Mouse (Mus musculus) thymus, postnatal 10 days (tissue): ENCODE measurements at regions not wholly inside any gene's neighbourhood (a gene's known extent, or its start where the extent isn't known, plus 50 kb on each side); places are given as distances from the start of the nearest gene placed in this dataset.

Source experiments
- DNase-seq, 2 experiments: peaks; one replicate each; pipeline ENCODE4 v3.0.0; 2021; ENCODE audit warnings: low spot score in 2 of 2

DNA sequence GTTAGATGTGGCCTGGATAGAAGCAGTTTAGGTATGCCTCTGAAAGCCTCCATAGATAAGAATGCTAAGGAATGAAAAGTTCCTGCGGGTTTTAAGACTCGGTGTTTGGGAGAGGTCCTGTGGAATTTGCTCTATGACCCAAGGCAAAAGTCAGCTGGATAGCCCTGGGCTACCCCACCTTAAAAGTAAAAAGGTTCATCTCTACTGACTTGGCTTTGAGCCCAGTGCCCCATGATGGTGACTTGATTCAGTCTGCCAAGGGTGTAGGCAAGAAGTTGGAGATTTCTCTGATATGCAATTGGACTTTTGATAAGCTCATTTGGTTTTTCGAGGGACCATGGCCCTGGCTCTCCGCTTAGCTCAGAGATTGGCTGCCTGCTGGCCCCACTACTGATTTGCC, 78.8 kb upstream of the Herc3 start:
- DNase-seq, result no peak

DNA sequence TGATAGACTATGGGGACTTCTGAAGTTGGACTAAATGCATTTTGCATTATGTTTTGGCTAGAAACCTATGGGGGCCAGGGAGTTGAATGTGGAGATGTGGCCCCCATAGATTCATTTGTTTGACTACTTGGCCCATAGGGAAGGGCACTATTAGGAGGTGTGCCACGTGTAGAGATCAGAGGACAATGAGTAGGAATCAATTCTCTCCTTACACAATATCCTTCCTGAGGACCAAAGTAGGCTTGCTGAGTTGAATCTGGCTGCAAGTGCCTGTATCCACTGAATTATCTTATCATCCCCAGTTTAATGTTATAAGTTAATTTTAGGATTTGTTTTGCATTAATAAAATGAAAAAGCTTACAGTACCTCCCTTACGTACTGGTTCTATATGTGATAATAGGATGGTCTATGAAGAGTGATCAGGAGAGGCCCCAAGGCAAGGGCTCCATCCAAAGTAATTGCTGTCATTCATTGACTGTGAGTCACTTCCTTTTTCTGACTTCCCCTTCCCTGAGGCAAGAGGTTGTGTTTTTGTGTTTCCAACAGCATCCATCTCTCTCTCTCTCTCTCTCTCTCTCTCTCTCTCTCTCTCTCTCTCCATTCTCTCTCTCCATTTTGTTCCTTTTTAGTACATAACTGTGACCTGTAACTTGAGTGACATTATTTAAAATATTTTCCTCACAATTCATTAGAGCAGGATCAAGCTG, 74.8 kb upstream of the Herc3 start:
- DNase-seq, result no peak

GRCm38 (mm10) chr6:58757339-58757738, 73.9 kb upstream of the Herc3 start:
- DNase-seq, result no peak

DNA sequence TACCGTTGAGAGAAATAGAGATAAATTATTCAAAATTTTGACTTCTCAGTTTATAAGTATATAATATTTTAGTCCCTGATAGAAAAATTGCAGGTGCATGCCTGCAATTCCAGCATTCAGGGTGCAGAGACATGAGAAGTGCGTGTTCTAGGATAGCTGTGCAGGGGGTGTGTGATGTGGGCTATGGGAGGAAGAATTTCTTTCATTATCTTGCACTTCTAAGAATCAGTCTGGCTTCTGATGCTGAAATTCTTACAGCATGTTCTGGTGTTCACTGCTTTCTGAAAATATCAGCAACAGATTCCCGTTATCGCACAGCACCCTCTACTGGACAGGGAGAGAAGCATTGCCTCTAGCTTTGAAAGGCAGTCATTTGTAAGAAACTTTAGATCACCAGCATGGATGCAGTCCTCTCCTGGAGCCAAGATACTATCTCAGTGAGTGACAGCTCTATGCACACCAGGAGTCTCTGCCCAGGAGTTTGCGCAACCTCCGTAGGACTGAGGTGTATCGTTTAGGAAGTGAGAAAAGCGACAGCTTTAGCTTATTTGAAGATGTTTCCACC, 60.5 kb upstream of the Herc3 start:
- peak; percentile 5 to 58 for DNase-seq

DNA sequence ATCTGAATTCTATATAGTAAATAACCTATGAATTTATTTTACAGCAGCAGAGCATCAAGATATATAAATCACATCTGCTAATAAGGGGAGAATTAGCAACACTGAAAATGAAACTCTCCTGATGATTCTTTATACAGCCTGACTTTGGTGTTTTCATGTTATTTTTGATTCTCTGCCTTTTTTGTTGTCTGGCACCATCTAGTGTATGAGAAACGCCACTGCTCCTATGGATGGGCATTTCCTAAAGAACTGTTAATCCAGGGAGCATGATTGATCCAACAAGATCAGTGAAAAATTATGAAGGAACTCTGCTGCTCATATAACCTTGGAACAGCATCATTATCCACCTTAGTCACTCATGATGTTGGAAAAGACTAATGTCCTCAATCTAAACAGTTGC, 59.3 kb upstream of the Herc3 start:
- DNase-seq, result no peak
